Mouse (Mus musculus): Measurements from ENCODE around the gene Trim29. TPM values are rescaled to one million over a fixed set of nuclear protein-coding genes. Genes with fewer than 3 reads are reported as not detected.
A peak's percentile ranks its signal among the peaks of the same experiment; 100 is the strongest.

Gene Trim29
- total RNA-seq (2015; ENCODE audit: low replicate concordance) (not detected in 2 replicates), total RNA-seq (2017; ENCODE audit: low replicate concordance) (0.60 TPM in 1 of 2 replicates, not detected in the other)

DNA sequence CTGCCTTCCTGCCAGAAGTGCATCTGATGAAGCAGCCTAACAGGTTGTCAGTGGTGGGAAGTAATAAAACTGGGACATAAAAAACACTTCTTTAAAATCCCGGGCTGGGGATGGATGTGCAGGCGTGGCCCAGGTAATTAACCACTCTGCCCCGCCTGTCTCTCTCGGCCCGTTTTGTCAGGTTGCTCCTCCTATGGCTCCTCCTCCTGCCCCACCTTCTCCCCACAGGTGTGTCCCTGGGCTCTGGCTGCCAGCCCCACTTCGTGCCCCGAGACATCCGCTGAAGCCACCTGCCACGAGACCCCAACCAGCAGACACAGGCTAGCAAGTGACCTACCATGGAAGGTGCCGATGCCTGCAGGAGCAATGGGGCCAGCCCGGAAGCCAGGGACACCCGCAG is at the start of gene Trim29:
Gene Trim29, plus strand, starts transcription at position 311 of the 400 bp plus-strand sequence.
- no peak for ATAC-seq (replicated peaks; ENCODE audit: low FRiP score, poor library complexity, severe bottlenecking)

DNA sequence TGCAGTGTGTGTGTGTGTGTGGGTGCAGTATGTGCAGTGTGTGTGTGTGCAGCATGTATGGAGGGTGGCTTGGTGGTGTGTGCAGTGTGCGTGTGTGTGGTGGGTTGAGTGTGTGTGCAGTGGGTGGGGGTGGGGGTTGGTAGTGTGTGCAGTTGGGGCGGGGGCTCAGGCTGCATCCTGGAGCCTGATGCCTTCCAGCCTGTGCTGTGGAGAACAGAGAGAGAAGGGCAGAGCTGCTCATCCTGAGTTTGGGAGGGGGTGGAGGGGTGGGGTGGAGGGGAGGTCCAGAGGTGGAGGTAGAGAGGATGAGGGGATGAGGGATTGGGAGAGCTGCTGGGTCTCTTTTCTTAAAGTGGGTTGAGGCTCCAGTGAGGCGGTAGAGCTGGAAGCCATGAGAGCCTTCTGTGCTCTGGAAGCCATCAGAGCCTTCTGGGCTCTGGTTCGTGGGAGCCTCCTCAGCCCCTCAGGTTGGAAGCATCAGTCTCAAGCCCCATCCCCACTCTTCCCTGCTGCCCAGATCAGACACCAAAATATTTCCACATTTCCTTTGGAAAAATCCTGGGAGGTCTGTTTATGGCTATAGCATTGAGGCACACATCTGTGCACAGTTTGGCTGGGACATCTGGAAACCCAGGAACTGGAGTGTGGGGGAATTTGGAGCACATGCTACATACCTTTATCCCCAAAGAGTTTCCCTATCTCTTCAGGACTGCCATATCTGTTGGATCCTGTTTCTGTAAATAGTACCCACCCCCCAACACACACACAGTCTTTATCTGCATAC is 49.3 kb upstream of the Trim29 start:
- no peak for ATAC-seq (replicated peaks; ENCODE audit: low FRiP score, poor library complexity, severe bottlenecking)

DNA sequence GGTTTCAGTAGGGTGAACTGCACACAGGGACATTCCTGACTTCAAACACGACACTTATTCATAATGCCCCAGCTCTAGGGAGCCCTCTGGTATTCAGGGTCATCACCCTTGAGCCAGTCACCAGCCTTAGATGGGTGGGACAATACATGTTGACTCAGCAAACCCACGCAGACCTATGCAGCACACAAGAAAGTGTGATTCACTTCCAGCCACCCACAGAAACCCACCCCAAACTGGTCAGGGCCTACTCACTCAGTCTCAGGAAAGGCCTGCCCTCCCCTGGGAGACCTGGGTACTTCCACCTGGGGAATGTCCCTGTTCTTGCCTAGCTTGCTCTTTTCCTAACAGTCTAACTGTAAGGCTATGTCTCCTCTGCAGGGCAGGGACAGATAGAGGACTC is 48.7 kb upstream of the Trim29 start:
- no peak for ATAC-seq (replicated peaks; ENCODE audit: low FRiP score, poor library complexity, severe bottlenecking)

- no peak for ATAC-seq (replicated peaks; ENCODE audit: low FRiP score, poor library complexity, severe bottlenecking)
These were observed 48.3 kb upstream of the Trim29 start for GRCm38 (mm10) chr9:43262390-43262789.

DNA sequence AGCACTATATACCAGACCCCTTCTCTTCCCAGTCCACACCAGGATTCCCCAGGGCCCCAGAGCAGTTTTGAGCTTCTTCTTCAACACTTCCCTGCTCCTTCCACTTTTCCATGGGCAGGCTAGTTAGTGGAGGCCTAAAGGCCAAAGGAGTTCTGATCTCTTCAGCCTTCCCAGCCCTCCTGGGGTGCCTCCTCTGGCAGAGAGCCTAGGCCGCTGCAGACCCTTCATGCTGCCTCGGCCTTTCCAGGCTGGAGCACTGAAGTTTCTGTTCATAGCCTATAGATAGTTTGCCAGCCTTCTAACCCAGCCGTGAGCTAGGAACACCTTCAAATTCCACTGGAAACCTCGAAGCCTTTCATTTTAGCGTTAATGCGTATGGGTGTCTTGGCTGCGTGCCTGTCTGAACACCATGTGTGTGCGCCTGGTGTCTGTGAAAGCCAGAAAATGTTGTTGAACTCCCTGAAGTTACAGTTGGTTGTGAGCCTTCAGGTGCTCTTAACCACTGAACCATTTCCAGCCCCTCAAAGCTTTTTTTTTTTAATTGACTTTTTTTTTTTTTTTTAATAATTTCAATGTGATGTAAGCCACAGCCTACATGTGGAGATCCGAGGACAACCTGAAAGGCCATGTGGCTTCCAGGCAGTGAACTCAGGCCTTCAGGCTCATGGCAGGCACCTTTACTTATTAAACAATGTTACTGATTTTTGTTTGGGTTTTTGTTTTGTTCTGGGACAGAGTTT is 47.7 kb upstream of the Trim29 start:
- ATAC-seq (replicated peaks; ENCODE audit: low FRiP score, poor library complexity, severe bottlenecking), result no peak

DNA sequence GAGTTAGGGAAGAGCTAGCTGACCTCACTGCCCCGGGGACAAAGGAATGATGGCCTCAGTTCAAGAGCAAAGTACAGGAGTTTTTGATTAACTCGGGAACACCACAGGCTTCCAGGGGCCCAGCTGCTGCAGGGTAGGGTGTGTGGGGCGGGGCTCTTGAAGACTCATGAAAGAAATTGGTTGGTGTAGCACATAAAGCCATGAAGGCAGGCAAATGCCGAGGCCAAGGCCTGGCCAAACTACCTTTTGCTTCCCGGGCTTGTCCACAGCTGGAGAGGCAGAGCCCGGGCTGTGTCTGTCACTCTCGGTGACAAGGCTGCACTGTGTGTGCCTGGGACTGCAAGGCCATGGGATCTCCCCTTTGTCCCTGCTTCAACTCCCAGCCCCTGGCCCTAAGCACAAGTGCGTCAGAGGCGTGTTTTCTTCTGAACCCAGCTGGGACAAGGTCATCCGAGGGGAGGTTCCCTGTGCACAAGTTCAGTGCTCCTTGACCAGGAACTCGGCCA is 46.6 kb upstream of the Trim29 start:
- ATAC-seq (replicated peaks; ENCODE audit: low FRiP score, poor library complexity, severe bottlenecking), result no peak

GRCm38 (mm10) chr9:43265194-43265593 is 45.5 kb upstream of the Trim29 start:
- ATAC-seq (replicated peaks; ENCODE audit: low FRiP score, poor library complexity, severe bottlenecking), result no peak

DNA sequence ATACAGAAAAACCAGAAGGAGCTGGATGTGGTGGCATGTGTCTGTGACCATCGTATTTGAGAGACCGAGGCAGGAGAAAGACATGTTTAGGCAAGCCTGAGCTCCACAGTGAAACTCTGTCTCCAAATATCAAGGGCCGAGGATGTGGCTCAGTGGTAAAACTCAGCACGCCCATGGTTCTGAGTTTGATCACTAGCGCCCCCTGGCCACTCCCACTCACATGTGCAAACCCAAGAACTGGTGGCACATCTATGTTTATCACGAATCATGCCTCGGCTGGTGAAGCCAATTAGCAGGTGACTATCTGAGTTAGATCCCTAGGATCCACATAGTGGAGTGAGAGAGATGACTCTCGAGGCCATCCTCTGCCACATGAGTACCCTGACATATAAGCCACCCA is 43.3 kb upstream of the Trim29 start:
- ATAC-seq (replicated peaks; ENCODE audit: low FRiP score, poor library complexity, severe bottlenecking), result peak; percentile 89

DNA sequence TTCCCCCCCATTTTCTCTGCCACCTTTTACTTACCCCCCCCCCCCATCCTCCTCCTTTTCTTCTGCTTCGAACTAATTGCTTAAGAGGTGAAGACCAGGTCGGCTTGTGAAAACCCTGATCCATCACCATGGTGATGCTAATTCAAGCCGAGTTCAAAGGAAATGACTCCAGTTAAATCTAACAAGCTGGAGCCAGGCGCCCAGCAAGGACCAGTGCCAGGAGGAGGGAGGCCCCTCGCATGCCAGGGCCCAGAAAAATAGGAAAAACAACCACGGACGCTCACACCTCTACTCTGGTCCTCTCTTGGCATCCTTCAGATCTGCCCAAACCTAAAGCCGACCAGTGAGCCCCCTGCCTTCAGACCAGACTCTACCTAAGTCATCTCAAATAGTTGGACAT is 41.5 kb upstream of the Trim29 start:
- ATAC-seq (replicated peaks; ENCODE audit: low FRiP score, poor library complexity, severe bottlenecking), result no peak

DNA sequence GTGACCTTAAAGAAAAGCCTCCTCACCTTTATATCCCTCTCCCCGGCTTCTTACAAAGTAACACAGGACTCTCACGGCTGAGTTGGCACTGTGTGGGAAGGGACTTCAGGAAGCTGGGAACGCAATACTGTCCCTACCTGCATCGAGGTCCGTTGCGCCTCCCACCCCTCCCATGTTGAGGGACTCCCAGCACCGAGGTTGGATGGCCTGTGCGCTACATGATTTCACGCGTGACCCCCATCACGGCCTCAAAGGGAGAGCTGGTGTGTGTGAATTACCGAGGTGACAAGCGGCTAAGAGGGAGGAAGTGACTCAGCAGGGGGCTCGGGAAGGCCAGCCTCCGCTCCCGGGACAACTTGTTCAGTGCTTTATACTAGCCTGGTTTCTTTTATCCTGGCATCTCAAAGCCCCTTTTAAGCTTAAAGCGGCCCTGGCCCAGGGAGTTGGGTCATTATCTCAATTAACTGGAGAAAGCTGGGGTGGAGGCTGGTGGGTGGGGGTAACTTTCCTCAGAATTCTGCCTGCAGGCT is 39.9 kb upstream of the Trim29 start:
- no peak for ATAC-seq (replicated peaks; ENCODE audit: low FRiP score, poor library complexity, severe bottlenecking)

- ATAC-seq (replicated peaks; ENCODE audit: low FRiP score, poor library complexity, severe bottlenecking), result no peak
These were observed 38.7 kb upstream of the Trim29 start for GRCm38 (mm10) chr9:43271761-43272518.

DNA sequence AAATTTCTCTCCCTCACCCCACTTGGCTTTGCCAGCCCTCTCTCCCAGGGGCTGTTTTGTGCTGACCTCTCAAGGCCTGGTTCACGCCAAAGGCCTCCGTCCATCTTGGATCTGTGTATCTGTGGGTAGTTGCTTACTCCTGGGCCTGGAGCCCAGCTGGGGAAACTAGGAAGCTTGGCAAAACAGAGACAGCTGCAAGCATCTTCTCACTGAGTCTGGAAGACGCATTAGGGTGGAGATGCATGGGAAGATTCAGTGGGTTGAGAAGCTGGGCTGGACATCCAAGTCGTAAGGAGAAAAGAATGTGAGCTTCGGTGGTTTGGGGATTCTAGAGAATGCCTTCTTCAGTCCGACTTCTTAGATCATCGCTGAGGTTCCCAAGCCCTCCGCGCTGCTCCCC is 36.9 kb upstream of the Trim29 start:
- ATAC-seq (replicated peaks; ENCODE audit: low FRiP score, poor library complexity, severe bottlenecking), result no peak

DNA sequence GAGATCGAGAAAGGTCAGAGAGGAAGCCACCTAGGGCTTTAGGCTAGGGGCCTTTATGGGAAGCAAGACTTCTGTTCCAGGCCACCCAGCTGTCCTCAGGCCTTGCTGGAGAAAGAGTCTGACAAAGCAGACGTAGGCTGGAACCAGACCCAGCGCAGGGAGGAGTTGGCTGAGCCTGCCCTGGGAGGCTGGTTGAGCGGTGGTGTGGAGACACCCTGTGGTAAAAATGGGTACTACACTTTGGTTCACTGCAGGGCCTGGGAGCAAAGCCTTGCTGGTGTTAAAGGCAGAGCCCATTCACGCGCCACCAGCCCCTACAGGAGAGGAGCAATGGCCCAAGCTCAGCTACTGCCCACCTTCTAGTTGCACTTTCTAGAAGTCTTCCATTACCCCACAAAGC is 26.4 kb upstream of the Trim29 start:
- ATAC-seq (replicated peaks; ENCODE audit: low FRiP score, poor library complexity, severe bottlenecking), result peak; percentile 79

DNA sequence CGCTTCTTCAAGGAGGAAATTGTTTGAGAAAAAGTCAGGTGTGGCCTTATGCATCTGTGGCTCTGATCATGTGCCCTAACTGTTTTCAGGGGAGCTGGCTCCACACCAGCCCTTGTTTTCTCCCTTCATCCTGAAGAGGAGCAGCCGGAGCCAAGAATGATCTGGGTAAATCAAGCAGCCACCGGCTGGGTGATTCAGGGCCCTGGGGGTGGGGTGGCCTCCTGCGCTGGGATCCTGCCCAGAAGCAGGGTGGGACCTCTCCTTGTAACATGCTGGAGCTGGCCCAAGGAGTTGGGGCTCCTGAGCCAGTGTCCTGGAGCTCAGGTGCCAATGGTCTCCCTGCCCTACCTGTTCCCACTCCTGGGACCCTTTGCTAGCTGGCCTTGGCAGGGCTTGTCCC is 25.4 kb upstream of the Trim29 start:
- ATAC-seq (replicated peaks; ENCODE audit: low FRiP score, poor library complexity, severe bottlenecking), result no peak

DNA sequence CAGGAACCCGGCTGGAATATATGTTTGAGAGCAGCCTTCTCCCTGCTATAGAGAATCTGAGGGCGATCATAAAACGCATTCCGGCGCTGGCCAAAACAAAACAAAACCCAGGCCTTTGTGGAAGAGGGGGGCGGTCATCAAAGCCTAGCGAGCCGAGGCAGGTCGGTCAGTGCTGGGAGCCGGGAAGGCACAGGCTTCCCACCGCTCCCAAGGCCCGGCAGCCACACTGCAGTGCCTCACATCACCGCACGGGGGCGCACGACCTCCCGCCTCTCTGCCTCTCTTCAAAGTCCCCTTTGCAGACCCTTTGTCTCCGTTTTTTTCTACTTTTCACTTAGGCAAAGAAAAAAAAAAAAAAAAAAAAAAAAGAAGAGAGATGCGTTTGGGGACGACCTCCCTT is 23.8 kb upstream of the Trim29 start:
- ATAC-seq (replicated peaks; ENCODE audit: low FRiP score, poor library complexity, severe bottlenecking), result no peak

GRCm38 (mm10) chr9:43293058-43293457 is 17.6 kb upstream of the Trim29 start:
- no peak for ATAC-seq (replicated peaks; ENCODE audit: low FRiP score, poor library complexity, severe bottlenecking)

- no peak for ATAC-seq (replicated peaks; ENCODE audit: low FRiP score, poor library complexity, severe bottlenecking)
These were observed 10.3 kb upstream of the Trim29 start for GRCm38 (mm10) chr9:43300394-43300793.

- no peak for ATAC-seq (replicated peaks; ENCODE audit: low FRiP score, poor library complexity, severe bottlenecking)
These were observed 7.7 kb upstream of the Trim29 start for GRCm38 (mm10) chr9:43302989-43303388.

DNA sequence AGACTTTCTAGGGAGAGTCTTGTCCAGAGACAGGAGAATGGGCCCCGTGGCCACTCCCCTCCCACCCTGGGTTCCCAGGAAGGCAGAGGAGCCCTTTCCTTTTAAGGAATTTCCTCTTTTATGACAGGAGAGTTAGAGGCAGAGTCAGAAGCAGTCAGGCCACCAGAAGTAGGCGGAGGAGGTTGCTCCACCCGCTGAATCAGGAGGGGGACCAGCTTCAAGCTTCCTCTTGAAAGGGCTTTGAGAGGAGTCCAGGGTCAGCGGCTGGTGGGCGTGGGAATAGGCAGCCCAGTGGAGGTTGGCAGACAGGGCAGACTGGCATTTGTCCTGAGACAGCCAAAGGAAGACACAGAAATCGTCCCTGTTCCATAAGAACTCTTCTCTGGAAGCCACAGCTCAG is 4.8 kb upstream of the Trim29 start:
- ATAC-seq (replicated peaks; ENCODE audit: low FRiP score, poor library complexity, severe bottlenecking), result no peak
